Mouse (Mus musculus) right cerebral cortex, postnatal 4 days (tissue): ENCODE data around the gene Casp8ap2.
A peak's percentile ranks its signal among the peaks of the same experiment; 100 is the strongest.

Experiments used
- DNase-seq: peaks from one replicate; pipeline ENCODE4 v3.0.0-alpha.2; 2022

Gene Casp8ap2

DNA sequence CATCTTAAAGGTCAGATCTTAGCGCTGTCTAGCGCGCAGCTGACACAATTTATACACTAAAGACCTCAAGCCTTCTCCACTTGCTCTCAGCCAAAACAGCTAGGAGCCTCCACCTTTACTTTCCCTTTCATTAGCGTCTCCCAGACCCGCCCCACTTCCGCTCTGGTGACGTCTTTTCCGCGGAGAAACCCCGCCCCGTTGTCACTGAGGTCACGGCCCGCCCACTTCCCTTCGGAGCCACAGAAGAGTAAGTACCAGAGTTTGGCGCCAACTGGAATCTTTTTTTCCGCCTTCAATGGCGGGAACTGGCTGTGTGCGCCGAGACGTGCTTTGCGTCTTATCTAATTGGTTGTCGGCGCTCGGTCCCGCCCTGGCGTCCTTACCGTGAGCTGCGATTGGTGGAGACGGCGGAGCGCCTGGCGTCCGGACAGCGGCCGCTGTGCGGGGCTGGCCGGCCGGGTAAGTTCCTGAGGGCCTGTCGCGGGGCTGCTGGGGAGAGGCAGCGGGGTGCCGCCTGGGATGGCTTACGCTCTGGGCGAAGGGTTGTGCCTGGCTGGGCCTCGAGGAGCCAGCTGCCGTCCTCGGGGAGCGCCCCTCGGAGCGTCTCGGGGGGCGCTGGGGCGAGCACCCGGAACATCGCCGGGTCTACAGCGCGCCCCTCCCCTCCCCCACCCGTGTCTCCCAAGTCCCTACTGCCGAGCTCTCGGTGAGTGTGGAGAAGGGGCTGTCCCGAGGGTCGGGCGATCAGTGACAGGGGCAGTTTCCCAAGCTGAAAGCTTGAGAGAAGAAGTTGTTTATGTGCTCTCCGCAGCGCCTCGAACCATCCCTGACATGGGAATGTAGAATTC lies at the start of gene Casp8ap2:
Gene Casp8ap2 (plus strand): TSS at position 418 of the 848 bp plus-strand sequence.
- DNase-seq = peak; percentile 92

DNA sequence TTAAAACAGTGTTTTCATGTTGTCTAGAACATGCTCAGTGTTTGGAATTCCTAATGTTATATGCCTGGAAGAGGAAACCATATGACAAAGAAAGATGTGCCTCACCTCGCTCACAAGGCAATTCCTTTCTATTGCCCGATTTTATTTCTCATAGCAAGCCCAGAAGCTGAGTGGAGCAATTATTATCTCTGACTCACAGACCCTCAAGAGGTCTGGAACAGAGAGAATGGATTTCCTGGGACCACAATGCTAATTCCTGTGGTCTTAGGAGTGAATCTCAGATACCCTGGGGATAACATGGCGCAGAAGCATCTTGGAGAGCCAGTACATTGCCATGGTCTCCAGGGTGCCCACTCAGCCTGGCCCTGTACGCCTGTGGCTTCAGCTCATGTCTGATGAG lies 46.2 kb upstream of the Casp8ap2 start:
- no peak for DNase-seq

DNA sequence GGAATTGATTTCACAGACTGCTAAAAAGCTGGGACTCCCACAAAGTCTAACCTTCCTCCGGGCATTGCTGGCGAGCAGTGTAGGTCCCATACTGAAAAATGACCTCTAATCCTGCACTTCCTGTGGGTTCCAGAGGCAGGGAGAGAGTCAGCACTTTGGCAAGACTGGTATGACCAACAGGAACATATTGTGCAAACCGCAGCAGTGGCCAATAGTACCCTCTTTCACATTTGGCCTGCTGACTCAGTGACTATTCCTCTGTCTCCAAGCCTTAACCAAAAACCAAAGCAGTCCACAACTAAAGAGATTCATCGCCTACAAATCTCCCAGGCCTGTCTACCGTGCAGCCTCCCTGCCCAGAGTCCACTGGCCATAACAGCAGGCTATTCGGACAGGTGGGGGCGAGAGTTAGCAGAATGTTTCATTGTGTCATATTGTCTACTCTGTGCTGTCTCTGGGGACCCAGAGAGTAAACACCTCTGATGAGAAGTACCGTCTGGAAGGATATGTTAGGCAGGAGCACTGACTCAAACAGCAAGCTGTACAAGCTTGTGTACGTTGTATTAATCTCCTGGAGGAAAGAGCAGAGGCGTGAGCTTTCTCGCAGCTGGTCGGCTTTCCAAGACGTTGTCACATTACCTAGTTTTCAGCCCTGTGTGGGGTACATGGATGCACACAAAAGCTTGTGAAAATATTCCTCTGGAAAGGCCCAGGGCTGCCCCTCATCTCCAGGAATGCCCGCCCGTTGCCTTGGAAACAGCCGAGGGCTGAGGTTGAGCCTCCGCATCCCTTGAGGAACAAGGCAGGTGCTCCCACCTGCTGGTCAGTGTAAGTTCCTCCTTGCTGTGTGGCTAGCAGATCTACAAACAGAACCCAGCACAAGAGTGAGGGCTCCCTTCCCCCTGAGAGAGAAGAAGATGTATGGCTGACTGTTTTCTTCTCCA lies 45.0 kb upstream of the Casp8ap2 start:
- DNase-seq = peak; percentile 44

DNA sequence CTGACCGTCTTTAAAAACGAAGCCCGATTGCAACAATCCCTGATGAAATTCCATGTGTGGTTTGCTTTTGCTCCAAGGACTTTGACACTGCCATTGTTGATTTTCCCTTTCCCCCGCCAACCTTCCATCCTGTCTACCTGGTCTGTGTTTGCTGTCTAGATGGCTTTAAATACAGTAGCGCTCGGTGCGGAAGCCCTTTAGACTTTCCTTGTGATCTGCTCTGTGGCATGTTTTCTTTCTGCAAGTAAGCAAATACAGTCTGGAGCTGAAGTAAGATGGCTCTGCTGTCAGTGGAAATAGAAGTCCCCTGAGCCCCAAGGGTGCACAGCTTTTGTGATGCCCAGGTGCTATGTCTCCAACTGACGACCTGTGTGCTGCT lies 44.3 kb upstream of the Casp8ap2 start:
- DNase-seq = no peak

DNA sequence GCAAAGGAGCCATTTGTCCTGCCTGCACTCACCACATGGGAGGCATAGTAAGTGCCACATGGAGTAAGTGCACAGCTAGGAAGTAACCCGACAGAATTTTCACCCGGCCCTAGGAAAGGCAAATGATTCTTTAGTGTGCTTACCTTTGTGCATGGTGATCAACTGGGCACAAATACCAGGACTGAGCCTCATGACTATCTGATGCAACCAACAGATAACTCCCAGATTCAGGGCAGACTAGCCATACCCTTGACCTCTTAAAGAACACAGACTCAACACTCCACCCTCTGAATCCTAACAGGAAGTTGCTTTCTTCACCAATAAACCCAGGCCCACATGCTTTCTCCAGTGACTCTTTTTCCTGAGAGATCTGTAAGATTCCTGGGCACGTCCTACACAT lies 43.8 kb upstream of the Casp8ap2 start:
- DNase-seq = no peak

DNA sequence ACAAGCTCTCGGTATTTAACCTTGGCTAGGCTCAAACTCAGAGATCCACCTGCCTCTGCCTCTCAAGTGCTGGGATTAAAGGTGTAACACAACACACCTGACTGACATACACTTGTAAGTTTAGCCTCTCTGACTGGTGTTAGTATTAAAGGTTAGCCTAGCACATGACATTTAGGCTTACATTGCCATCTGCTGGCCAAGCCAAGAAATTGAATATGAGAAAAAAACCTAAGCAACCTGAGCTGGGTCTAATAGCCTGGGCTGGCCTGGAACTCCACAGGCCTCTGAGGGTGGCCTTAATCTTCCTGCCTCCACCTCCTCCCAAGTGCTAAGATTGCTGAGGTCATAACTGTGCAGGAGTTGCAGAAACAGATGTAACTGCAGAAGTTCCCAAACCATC lies 43.1 kb upstream of the Casp8ap2 start:
- no peak for DNase-seq

DNA sequence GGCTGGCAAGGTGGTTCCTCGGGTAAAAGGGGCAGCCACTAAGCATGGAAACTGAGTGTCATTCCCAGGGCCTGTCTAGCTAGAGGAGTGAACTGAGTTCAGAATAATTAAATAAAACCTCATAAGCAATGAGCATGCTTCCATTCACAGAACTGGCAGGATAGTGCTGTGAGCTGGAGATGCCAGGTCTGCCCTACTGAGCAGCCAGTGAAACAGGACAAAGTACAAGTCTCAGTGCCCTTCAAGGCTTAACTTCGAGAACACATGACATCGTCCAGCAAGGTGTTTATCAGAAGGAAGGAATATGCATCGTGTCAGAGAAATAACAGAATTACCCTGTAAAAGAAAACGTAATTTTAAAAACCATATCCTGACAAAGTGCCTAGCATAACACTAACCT lies 41.7 kb upstream of the Casp8ap2 start:
- DNase-seq = no peak

DNA sequence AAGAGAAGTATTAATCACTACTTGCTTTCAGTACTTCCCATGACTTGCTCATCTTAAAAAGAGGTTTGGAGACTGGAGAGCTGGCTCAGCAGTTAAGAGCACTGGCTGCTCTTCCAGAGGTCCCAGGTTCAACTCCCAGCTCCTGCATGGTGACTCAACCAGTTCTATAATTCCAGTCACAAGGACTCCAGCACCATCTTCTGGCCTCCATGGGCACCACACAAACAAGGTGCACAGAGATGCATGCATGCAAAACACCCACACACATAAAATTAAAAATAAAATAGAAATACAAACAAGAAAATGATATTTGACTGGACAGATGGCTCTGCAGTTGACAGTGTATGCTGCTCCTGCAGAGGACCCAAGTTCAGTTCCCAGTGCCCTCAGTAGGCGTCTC lies 40.6 kb upstream of the Casp8ap2 start:
- DNase-seq = no peak

DNA sequence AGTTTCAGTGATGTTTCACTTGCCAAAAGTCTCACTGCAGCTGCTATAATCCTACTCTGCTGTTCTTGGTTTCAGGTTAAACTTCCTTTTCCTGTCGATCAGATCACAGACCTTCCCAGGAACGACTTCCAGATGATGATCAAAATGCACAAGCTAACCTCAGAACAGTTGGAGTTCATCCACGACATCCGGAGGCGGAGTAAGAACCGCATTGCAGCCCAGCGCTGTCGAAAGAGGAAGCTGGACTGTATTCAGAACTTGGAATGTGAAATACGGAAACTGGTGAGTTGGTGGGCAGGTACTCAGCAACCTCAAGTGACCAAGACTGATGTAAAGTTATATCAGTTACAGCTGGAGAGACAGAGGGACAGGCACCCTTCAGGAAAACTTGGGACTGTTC lies 40.1 kb upstream of the Casp8ap2 start:
- DNase-seq = no peak

DNA sequence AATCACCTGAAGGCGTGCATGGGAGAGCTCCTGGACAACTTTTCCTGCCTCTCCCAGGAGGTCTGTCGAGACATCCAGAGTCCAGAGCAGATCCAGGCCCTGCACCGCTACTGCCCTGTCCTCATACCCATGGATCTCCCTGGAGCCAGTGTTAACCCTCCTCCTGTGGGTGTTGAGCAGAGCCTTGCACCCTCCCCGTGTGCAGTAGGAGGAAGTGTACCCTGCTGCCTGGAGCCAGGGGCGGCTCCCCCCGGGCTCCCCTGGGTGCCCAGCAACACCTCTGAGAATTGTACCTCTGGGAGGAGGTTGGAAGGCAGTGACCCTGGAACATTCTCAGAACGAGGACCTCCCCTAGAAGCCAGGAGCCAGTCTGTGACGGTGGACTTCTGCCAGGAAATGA lies 35.4 kb upstream of the Casp8ap2 start:
- no peak for DNase-seq

DNA sequence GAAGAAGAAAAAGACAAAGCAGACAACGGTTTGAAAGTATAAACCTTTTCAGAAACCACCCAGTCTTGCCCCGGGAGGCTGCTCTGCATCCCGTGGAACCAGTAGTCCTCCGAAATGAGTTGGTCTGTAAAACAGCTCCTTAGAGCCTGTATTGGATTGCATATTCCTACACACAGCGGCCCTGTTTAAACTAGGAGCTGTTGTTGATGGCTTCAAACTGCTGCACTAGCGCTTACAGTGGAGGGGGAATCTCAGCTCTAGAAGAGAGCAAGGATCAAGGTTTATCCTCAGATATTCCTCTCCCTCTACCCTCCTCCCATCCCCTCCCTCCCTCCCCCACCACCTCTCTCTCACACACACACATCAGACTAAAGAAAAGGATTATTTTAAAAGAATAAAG lies 31.1 kb upstream of the Casp8ap2 start:
- no peak for DNase-seq

DNA sequence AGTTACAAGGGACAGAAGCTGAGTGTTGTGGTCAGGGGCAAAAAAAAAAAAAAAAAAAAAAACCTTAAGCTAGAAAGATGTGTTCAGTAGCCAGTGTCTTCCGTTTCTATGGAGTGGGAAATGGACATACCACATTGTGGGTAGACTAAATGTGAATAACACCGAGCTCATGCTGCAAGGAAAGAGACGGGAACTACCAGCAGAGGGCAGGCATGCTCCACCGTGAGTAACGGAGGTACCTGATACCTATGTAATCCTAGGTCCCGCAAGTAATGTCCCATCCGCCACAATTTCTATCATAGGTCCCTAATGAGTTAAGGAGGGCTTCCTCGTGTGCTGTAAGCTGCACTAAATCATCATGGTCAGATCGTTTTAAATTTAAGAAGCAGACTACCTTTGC lies 28.7 kb upstream of the Casp8ap2 start:
- peak; percentile 53 for DNase-seq

DNA sequence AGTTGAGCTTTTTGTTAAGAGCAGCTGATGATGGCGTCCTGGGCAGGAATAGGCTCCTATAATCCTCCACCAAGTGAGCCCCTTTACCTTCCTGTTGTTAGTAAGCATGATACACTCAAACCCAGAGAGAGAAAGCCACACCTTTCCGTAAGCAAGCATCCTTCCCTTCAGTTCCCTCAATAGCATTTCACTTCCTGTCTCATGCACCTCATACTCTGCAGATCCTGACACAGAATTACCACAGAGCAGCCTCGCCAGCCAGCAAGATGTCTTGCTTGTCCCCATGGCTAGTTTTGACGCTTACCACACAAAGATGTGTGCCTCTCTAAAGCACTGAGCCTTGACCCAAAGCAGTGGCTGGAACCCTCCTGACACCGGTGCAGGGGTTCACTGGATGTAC lies 27.7 kb upstream of the Casp8ap2 start:
- no peak for DNase-seq

DNA sequence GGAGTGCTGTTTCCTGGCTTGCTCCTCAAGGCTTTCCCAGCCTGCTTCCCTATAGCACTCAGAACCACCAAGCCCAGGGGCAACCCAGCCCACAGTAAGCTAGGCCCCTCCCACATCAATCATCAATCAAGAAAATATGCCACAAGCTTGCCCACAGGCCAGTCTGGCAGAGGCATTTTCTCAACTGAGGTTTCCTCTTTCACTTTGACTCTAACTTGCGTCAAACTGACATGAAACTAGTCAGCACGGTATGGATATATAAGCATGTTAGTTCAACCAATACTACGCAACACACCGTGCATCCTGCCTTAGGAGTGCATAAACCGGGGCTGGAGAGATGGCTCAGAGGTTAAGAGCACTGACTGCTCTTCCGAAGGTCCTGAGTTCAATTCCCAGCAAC lies 27.0 kb upstream of the Casp8ap2 start:
- no peak for DNase-seq

DNA sequence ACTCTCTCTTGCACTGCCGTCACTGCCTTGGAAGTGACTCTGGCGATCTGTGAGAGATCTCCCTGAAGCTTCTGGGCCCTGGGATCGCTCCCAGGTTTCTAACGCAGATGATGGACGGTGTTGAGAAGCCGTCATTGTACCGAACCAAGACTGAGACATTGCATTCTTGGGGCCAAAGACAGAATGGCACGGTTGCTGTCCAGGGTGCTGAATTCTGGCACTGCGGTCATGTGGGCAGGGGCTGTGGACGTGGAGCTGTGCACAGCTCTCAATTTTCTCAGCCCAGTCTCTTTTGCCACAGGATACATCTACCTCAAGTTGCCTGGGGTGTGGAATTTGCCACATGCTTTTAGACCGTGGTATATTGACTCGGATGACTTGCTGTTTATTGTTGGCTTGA lies 14.1 kb upstream of the Casp8ap2 start:
- peak; percentile 24 for DNase-seq

DNA sequence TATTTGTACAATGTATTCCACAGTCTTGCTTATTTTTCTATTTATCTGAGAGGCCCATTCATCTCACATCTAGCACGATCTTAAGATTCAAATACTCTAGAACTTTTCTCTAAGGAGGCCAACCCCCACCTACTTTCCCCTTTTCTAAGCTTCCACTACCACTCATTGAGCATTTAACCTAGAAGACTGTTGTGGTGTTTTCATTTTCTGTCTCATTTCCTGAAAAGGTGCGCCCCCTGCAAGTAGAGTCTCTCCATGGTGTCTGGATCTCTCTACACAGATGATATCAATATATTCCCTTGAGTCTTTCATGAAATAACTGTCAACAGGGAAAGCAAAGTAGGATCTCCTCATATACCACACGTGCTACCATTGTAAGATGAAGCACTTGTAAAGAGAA lies 12.6 kb upstream of the Casp8ap2 start, which contains the start of gene Gja10:
Gene Gja10 (minus strand): TSS at position 101 of the 400 bp plus-strand sequence.
- DNase-seq = no peak

DNA sequence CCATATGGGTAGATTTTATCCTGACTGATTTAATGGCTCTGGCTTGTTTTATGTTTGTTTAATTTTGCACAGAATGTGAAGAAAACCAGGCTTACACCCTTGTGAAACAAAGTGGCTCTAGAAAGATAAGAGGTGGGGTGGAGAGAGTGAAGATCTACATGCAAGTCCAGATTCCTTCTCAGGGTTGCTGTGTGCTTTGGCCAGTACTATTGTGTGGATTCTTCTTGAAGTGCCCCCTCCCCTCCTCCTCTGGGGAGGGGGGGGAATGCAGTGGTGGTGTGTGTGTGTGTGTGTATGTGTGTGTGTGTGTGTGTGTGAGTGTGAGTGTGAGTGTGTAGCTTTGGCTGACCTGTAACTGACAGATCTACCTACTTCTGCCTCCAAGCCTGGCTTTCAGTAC lies 6.4 kb downstream of the Casp8ap2 start:
- no peak for DNase-seq

DNA sequence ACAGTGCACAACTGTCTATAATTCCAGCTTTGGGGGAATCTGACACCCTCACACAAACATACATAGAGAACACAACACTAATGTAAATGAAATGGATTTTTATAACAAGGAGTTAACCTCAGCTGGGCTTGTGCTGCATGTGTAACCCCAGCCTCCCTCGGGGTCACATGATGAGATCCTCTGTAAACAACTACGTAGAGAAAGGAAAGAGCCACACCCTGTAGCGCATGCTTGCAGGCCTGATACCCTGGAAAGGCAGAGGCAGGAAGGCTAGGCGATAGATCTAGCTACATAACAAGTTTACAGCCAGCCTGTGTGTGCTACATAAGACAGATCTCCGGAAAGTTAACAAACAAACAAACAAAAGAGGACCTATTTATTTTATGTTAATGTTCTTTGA lies 36.4 kb downstream of the Casp8ap2 start:
- no peak for DNase-seq

DNA sequence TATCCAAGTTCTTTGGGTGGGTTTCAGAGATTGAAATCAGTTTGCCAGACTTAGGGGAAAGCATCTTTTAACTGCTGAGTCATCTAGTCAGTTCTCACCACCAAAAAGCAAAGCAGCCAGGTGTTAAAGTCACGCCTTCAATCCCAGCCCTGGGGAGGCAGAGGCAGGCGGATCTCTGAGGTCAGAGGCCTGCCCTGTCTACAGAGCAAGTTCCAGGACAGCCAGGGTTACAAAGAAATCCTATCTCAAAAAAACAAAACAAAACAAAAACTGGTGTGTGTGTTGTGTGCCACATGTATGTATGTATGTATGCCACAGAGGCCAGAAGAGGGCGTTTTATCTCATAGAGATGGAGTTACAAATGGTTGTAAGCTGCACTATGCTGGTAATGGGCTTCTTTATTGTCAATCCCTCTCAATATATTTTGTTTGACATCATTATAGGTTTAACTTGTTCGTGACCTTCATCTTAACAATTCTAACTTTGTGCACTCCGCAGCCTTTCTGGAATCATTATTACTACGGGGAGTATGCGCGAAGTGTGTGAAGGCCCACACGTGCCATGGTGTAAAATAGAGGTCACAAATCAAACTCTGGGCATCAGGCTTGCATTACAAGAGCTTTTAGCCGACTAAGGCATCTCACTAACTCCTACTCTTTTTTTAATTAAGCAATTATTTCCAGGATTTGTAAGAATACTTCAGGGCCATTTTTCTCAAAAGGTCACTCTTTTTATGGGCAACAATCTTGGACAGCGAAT lies 41.1 kb downstream of the Casp8ap2 start:
- no peak for DNase-seq

DNA sequence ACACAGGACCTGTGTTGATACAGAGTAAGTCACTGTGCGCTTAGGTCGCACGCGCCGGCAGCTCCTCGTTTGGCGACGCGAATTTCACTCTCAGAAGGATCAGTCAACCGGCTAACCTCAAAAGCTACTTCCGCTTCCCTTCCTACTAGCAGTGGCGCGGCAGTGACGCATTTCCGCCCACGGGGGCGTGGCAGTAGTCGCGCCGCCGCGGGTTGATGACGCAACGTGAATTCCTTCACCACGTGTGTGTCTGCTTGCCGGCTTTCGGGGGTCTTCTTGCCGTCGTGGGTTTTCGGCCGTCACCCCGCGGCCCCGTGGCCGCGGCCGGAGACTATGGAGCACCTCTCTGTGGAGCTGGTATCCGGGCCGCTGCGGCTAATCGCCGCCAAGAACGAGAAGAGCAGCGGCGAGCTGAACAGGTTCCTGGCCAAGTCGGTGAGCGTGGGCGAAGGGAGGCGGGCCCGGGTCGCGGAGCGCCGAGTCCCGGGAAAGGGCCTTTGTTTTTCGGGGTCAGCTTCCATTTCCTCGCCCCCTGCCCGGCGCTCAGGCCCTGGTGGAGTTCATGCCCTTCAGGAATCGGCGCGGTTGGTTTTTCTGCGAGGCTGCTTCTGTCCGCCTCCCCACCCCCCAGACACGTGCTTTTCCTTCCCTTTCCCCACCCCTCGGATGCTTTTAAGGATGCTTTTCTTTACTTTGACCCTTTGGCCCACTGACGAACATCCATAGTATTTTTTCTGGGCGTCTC lies 41.8 kb downstream of the Casp8ap2 start, which contains the start of gene Mdn1:
Gene Mdn1 (plus strand): TSS at position 202 of the 745 bp plus-strand sequence.
- peak; percentile 98 for DNase-seq

DNA sequence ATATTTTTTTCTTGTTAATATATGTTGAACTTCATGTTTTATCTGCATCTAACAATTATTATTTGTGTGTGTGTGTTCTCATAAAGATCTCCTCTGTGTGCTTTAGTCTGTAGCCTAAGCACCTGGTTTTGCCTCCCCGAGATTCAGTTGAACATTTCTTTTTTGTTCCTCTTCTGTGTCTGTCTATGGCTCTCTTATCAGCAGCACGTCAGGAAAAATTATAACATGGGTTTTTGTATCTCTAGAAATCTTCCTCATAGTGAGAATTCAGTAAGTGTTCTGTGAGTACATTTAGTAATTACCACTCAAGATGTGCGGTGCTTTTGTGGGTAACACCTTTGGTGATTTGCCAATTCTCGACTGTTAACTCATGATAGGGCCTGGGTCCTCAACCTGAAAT lies 50.6 kb downstream of the Casp8ap2 start:
- no peak for DNase-seq

DNA sequence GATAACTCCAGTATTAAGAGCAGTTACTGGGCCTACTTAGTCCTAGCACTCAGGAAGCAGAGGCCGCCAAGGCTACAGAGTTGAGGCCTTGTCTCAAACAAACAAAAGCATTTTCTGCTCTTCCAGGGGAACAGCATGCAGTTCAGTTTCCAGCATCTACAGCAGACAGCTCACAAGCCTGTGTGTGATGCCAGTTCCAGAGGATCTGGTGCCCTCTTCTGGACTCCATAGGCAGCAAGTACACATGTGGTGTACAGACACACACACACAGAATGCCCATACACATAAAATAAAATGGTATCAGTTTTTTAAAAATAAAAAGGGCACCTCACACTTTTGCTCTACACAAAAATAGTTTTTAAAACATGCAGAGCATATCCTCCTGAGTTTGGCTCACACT lies 53.0 kb downstream of the Casp8ap2 start:
- no peak for DNase-seq
